Mouse (Mus musculus): ENCODE results near the gene Zic2. TPM values are rescaled to one million over a fixed set of nuclear protein-coding genes. Genes with fewer than 3 reads are reported as not detected.
"Not testable (repeated sequence)": the region's sequence is repeated elsewhere in the genome, so short reads cannot be mapped to it uniquely, and the experiment has no call there.

Zic2 gene
- polyA plus RNA-seq, 1 experiment from 2014 or later = 9.3 TPM

- peaks cover 45% of the 10 kb centered on the region for H3K27me3 ChIP-seq
- peak overlapping the region; percentile 91 for H3K27ac ChIP-seq (replicated peaks)
- WGBS = 1% methylated on average over 40 of the region's 40 CpGs
- no peak for ATAC-seq (replicated peaks)
- H3K9me3 ChIP-seq = no peaks in the 10 kb centered on the region
- no peaks in the 10 kb centered on the region for H3K36me3 ChIP-seq
- peak overlapping the region; percentile 85 for H3K4me2 ChIP-seq (replicated peaks)
- peak overlapping the region; percentile 58 for H3K9ac ChIP-seq (replicated peaks)
- peak overlapping the region; percentile 51 for H3K4me3 ChIP-seq
- peaks cover 30% of the 10 kb centered on the region for H3K4me1 ChIP-seq
Observed at GRCm38 (mm10) chr14:122463080-122463691, 12.0 kb upstream of the Zic2 start.

- WGBS = 0% methylated on average over 44 of the region's 58 CpGs
- not testable (repeated sequence) for H3K36me3 ChIP-seq
Observed at GRCm38 (mm10) chr14:122463734-122464341, 11.4 kb upstream of the Zic2 start.

GRCm38 (mm10) chr14:122464351-122464762 lies 10.9 kb upstream of the Zic2 start:
- peak overlapping the region; percentile 58 for H3K9ac ChIP-seq (replicated peaks)
- peak overlapping the region; percentile 51 for H3K4me3 ChIP-seq
- H3K27me3 ChIP-seq = peaks cover 49% of the 10 kb centered on the region
- no peaks in the 10 kb centered on the region for H3K9me3 ChIP-seq
- H3K36me3 ChIP-seq = no peaks in the 10 kb centered on the region
- peaks cover 30% of the 10 kb centered on the region for H3K4me1 ChIP-seq
- peak overlapping the region; percentile 91 for H3K27ac ChIP-seq (replicated peaks)
- H3K4me2 ChIP-seq (replicated peaks) = peak overlapping the region; percentile 85
- WGBS = 0% methylated on average over 62 of the region's 62 CpGs
- no peak; the same call in 1 of the 2 replicates for ATAC-seq (replicated peaks)

More at GRCm38 (mm10) chr14:122463734-122464341, 11.4 kb upstream of the Zic2 start:
- H3K4me3 ChIP-seq = peak overlapping the region; percentile 51
- peak overlapping the region; percentile 91 for H3K27ac ChIP-seq (replicated peaks)
- peaks cover 46% of the 10 kb centered on the region for H3K27me3 ChIP-seq
- peak overlapping the region; percentile 85 for H3K4me2 ChIP-seq (replicated peaks)
- peaks cover 30% of the 10 kb centered on the region for H3K4me1 ChIP-seq
- not testable (repeated sequence) for ATAC-seq (replicated peaks); H3K9me3 ChIP-seq
- H3K9ac ChIP-seq (replicated peaks) = peak overlapping the region; percentile 58

GRCm38 (mm10) chr14:122464763-122465741 lies 10.2 kb upstream of the Zic2 start, which contains the start of gene Zic5:
Gene Zic5, minus strand, starts transcription at chr14:122465677.
- ATAC-seq (replicated peaks) = peak; percentile 85
- H3K4me3 ChIP-seq = peak within 1 kb of the TSS; percentile 51
- 1% methylated on average over 52 of the region's 62 CpGs for WGBS
- no peaks in the 10 kb centered on the region for H3K36me3 ChIP-seq
- peaks cover 28% of the 10 kb centered on the region for H3K4me1 ChIP-seq
- peak within 1 kb of the TSS; percentile 91 for H3K27ac ChIP-seq (replicated peaks)
- peak within 1 kb of the TSS; percentile 58 for H3K9ac ChIP-seq (replicated peaks)
- peak within 1 kb of the TSS; percentile 85 for H3K4me2 ChIP-seq (replicated peaks)
- H3K9me3 ChIP-seq = no peaks in the 10 kb centered on the region
- H3K27me3 ChIP-seq = peaks cover 48% of the 10 kb centered on the region

GRCm38 (mm10) chr14:122465931-122466490 lies 9.2 kb upstream of the Zic2 start:
- H3K9ac ChIP-seq (replicated peaks) = no peak overlapping the region
- H3K36me3 ChIP-seq = no peaks in the 10 kb centered on the region
- H3K27me3 ChIP-seq = peaks cover 54% of the 10 kb centered on the region
- peak overlapping the region; percentile 91; the same call in 1 of the 2 replicates for H3K27ac ChIP-seq (replicated peaks)
- no peak for ATAC-seq (replicated peaks)
- peak overlapping the region; percentile 51 for H3K4me3 ChIP-seq
- WGBS = 27% methylated on average over 13 of the region's 13 CpGs
- H3K4me2 ChIP-seq (replicated peaks) = peak overlapping the region; percentile 85
- H3K9me3 ChIP-seq = no peaks in the 10 kb centered on the region
- peaks cover 28% of the 10 kb centered on the region for H3K4me1 ChIP-seq

GRCm38 (mm10) chr14:122466756-122467362 lies 8.4 kb upstream of the Zic2 start:
- Histone ChIP-seq H3K4me1 (peaks cover 32% of the 10 kb centered on the region), H3K9me3 (no peaks in the 10 kb centered on the region), H3K9ac (replicated peaks) (no peak overlapping the region), H3K4me3 (no peak overlapping the region), H3K27ac (replicated peaks) (0 out of 2 replicates have a peak overlapping the region, but pooled peaks have one; percentile 9), H3K4me2 (replicated peaks) (no peak overlapping the region), H3K27me3 (peaks cover 58% of the 10 kb centered on the region), H3K36me3 (no peaks in the 10 kb centered on the region)
- 57% methylated on average over 7 of the region's 7 CpGs for WGBS
- no peak for ATAC-seq (replicated peaks)

GRCm38 (mm10) chr14:122467926-122468841 lies 7.1 kb upstream of the Zic2 start:
- Histone ChIP-seq H3K27me3 (peaks cover 51% of the 10 kb centered on the region), H3K4me1 (peaks cover 30% of the 10 kb centered on the region), H3K27ac (replicated peaks) (peak overlapping the region; percentile 70), H3K4me3 (no peak overlapping the region), H3K36me3 (no peaks in the 10 kb centered on the region), H3K9ac (replicated peaks) (no peak overlapping the region), H3K4me2 (replicated peaks) (peak overlapping the region; percentile 26), H3K9me3 (no peaks in the 10 kb centered on the region)
- WGBS = 17% methylated on average over 23 of the region's 23 CpGs
- ATAC-seq (replicated peaks) = no peak

GRCm38 (mm10) chr14:122468971-122469755 lies 6.1 kb upstream of the Zic2 start:
- Histone ChIP-seq H3K27ac (replicated peaks) (peak overlapping the region; percentile 70), H3K4me2 (replicated peaks) (peak overlapping the region; percentile 26), H3K4me3 (no peak overlapping the region), H3K27me3 (peaks cover 43% of the 10 kb centered on the region), H3K36me3 (no peaks in the 10 kb centered on the region), H3K9me3 (no peaks in the 10 kb centered on the region), H3K4me1 (peaks cover 21% of the 10 kb centered on the region), H3K9ac (replicated peaks) (no peak overlapping the region)
- 14% methylated on average over 28 of the region's 28 CpGs for WGBS
- ATAC-seq (replicated peaks) = no peak

- ATAC-seq (replicated peaks) = no peak
- H3K4me2 ChIP-seq (replicated peaks) = peak overlapping the region; percentile 68
- H3K36me3 ChIP-seq = no peaks in the 10 kb centered on the region
- peaks cover 41% of the 10 kb centered on the region for H3K27me3 ChIP-seq
- peaks cover 27% of the 10 kb centered on the region for H3K4me1 ChIP-seq
- no peak overlapping the region; the same call in 1 of the 2 replicates for H3K9ac ChIP-seq (replicated peaks)
- H3K9me3 ChIP-seq = no peaks in the 10 kb centered on the region
- H3K27ac ChIP-seq (replicated peaks) = peak overlapping the region; percentile 78
- H3K4me3 ChIP-seq = 0 out of 2 replicates have a peak overlapping the region, but pooled peaks have one; percentile 5
- WGBS = 6% methylated on average over 30 of the region's 31 CpGs
Observed at GRCm38 (mm10) chr14:122471449-122472085, 3.7 kb upstream of the Zic2 start.

Measured in forebrain, embryonic 15.5 days (tissue).